Mouse (Mus musculus) heart, postnatal 0 days (tissue): ENCODE measurements around the gene Ilf2. TPM values are rescaled to one million over a fixed set of nuclear protein-coding genes. Genes with fewer than 3 reads are reported as not detected.

ENCODE experiments used
- ATAC-seq: fragments of 200-750 bp; cut with Nextera tagmentation; 2 replicates; pipeline ENCODE4 v1.8.0; 2017; ENCODE audit warnings: low read depth, moderate number of reproducible peaks, moderate library complexity; ENCODE audit not compliant: insufficient read depth
- DNase-seq: peaks from one replicate; pipeline ENCODE4 v3.0.0-alpha.2; 2016; ENCODE audit warnings: low spot score
- H3K27ac ChIP-seq: fragments of 300-500 bp; sonication (generic); 2 replicates; pipeline ENCODE4 v1.5.1; 2014; ENCODE audit warnings: low read depth, mild to moderate bottlenecking
- H3K27me3 ChIP-seq: fragments of 300-500 bp; sonication (generic); 2 replicates; pipeline ENCODE4 v1.6.1; 2014; ENCODE audit warnings: low read length, mixed read lengths; ENCODE audit not compliant: control insufficient read depth, insufficient read depth
- H3K36me3 ChIP-seq: fragments of 300-500 bp; sonication (generic); replicated peaks from 2 replicates; pipeline ENCODE4 v1.6.1; 2014; ENCODE audit warnings: low read length, mixed read lengths; ENCODE audit not compliant: control insufficient read depth, insufficient read depth
- H3K4me1 ChIP-seq: fragments of 300-500 bp; sonication (generic); 2 replicates; pipeline ENCODE4 v1.6.1; 2014; ENCODE audit warnings: antibody characterized with exemption; ENCODE audit not compliant: control insufficient read depth, insufficient read depth
- H3K4me2 ChIP-seq: fragments of 300-500 bp; sonication (generic); 2 replicates; pipeline ENCODE4 v1.6.1; 2014; ENCODE audit warnings: low read depth, mild to moderate bottlenecking, low read length, moderate library complexity
- H3K4me3 ChIP-seq: fragments of 300-500 bp; sonication (generic); 2 replicates; pipeline ENCODE4 v1.5.1; 2014; ENCODE audit warnings: low read depth, low read length
- H3K9ac ChIP-seq: fragments of 300-500 bp; sonication (generic); replicated peaks from 2 replicates; pipeline ENCODE4 v1.6.1; 2014; ENCODE audit warnings: low read depth, low read length, mixed read lengths
- H3K9me3 ChIP-seq: fragments of 300-500 bp; sonication (generic); replicated peaks from 2 replicates; pipeline ENCODE4 v1.6.1; 2016; ENCODE audit warnings: low read length; ENCODE audit not compliant: control insufficient read depth
- CTCF ChIP-seq: IDR thresholded peaks from 2 replicates; pipeline ENCODE4 v1.5.1; 2016; ENCODE audit warnings: antibody characterized with exemption, control low read depth, low read depth
- EP300 ChIP-seq: IDR thresholded peaks from 2 replicates; pipeline ENCODE4 v1.6.1; 2016; ENCODE audit warnings: antibody characterized with exemption, low read depth
- WGBS: fragments of 180-500 bp; shearing (Covaris S2); extraction: QIAGEN DNeasy Blood & Tissue Kit; methylation state at CpG from one replicate; pipeline ENCODE4 v1.1.7; 2014; 5-methylcytosine and 5-hydroxymethylcytosine counted together
- polyA plus RNA-seq: library from polyadenylated mRNA; unstranded; fragments of >200 nt; fragmentation: Nextera tagmentation; extraction: Ambion mirVana; gene quantifications from 2 replicates; pipeline ENCODE4 v1.2.1, GENCODE M21; 2015
- total RNA-seq: library from RNA; depleted of rRNA; stranded (reverse); fragments of >200 nt; gene quantifications from 2 replicates; pipeline ENCODE4 v1.2.3, GENCODE M21; 2014; ENCODE audit warnings: low replicate concordance

Gene Ilf2
- total and polyA plus RNA-seq, 2 experiments from 2014 or later: 53.5 to 60.2 TPM

DNA sequence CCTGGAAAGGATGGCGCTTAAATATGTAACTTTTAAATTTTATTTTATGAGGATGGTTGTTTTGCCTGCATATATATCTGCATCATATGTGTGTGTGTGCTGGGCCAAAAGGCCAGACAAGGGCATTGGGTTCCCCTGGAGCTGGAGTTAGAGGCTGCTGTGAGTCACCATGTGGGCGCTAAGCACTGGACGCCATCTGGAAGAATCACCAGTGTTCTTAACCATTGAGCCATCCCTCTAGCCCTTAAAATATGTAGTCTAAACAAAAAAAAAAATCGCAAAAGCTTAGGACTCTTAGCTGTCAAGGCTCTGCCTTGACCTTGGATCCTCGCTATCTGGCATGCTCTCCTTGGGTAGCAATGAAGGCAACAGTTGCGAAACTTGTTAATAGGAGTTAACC, 12.7 kb downstream of the Ilf2 start:
- Histone ChIP-seq H3K4me2 (no peak overlapping the region), H3K4me3 (no peak overlapping the region), H3K4me1 (peaks cover 7% of the 10 kb centered on the region), H3K27ac (no peak overlapping the region), H3K9ac (no peak overlapping the region), H3K36me3 (peaks cover 52% of the 10 kb centered on the region), H3K9me3 (no peaks in the 10 kb centered on the region), H3K27me3 (no peaks in the 10 kb centered on the region)
- ATAC-seq (no peak), DNase-seq (no peak)
- WGBS: 87% methylated on average over 6 of the region's 6 CpGs
- TF ChIP-seq EP300: no peak
- TF ChIP-seq CTCF: no peak

DNA sequence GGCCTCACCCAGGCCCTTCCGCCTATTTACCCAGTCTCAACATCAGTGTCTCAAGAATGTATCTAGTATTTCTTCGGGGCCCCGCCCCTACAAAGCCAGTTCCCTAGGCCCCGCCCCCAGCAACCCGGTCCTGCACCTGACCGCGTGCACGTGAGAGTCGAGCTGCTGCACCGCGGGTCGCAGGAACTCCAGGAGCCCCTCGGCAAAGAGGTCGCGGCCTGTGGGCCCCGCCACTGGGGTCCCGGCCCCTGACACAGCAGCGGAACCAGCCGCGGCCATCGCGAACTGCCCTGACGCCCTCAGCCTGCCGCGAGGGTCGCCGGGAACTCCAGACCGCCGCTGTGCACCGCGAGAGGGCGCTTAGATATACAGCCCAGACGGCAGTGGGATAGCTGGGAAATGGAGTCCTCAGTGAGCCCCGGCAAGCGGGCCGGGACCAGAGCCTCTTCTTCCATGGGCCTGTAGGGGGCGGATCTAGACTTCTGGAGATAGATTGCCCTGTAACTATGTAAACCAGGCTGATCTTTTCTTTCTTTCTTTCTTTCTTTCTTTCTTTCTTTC, 14.8 kb downstream of the Ilf2 start, which contains the start of gene Snapin:
TSS of gene Snapin (minus strand) at position 338 of the 561 bp plus-strand sequence.
- Histone ChIP-seq H3K4me3 (peak within 1 kb of the TSS; percentile 95), H3K27me3 (no peaks in the 10 kb centered on the region), H3K9ac (peak within 1 kb of the TSS; percentile 83), H3K36me3 (peaks cover 34% of the 10 kb centered on the region), H3K4me1 (peaks cover 7% of the 10 kb centered on the region), H3K27ac (peak within 1 kb of the TSS; percentile 82), H3K9me3 (no peaks in the 10 kb centered on the region), H3K4me2 (peak within 1 kb of the TSS; percentile 82)
- DNase-seq: peak; percentile 97
- TF ChIP-seq EP300 (peak; percentile 84), CTCF (peak; percentile 92)
- ATAC-seq: peak; percentile 99
- under 1% methylated on average over 37 of the region's 37 CpGs for WGBS

DNA sequence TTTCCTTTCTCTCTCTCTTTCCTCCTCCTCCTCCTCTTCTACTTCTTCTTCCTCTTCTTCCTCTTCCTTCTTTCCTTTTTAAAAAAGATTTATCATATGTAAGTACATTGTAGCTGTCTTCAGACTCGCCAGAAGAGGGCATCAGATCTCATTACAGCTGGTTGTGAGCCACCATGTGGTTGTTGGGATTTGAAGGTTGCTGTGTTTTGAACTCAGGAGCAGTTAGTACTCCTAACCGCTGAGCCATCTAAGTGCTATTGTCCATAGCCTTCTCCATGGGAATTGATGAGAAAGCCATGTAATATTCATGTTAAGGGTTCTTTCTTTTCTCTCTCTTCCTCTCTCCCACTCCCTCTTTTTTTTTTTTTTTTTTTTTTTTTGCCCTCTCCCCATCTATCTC, 15.4 kb downstream of the Ilf2 start:
- no peak overlapping the region for H3K27ac ChIP-seq
- H3K9me3 ChIP-seq: no peaks in the 10 kb centered on the region
- H3K27me3 ChIP-seq: no peaks in the 10 kb centered on the region
- no peak for ATAC-seq
- WGBS: 44% methylated on average over 2 of the region's 2 CpGs
- no peak overlapping the region for H3K9ac ChIP-seq
- DNase-seq: no peak
- H3K4me3 ChIP-seq: no peak overlapping the region
- peaks cover 7% of the 10 kb centered on the region for H3K4me1 ChIP-seq
- peaks cover 34% of the 10 kb centered on the region for H3K36me3 ChIP-seq
- H3K4me2 ChIP-seq: no peak overlapping the region
- TF ChIP-seq CTCF (peak; percentile 48), EP300 (no peak)

DNA sequence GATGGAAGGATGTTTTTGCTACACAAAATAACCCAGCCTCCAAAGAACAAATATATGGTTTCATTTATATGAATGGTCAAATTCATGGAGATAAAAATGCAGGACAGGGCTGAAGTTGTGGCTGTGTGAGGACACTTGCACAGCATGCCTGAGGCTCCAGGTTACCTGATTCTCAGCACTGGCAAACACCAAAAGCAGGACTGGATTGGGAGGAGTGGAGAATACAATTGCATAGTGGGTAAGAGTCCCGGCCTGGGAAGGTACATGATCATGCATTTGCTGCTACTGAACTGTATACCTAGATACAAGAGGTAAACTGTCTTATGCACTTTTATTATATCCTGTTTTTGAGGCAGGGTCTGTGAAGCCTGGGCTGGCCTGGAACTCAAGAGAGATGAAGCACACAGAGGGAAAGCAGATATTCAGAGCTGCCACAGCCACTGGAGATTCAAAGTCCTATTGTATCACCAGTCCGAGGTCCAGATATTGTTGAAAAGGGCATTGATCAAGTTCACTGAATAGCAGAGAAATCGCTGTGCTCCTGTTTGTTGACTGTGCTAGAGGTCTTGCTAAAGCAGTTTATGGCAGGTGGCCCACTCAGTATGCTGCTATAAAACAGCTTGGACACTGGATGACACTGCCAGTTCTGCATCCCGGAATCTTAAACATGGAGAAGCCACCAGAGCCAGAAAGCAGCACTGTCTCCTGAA, 18.1 kb downstream of the Ilf2 start:
- no peak overlapping the region for H3K4me3 ChIP-seq
- no peaks in the 10 kb centered on the region for H3K27me3 ChIP-seq
- peaks cover 7% of the 10 kb centered on the region for H3K4me1 ChIP-seq
- 65% methylated on average over 4 of the region's 4 CpGs for WGBS
- H3K27ac ChIP-seq: no peak overlapping the region
- no peaks in the 10 kb centered on the region for H3K9me3 ChIP-seq
- TF ChIP-seq EP300 (no peak), CTCF (no peak)
- peaks cover 37% of the 10 kb centered on the region for H3K36me3 ChIP-seq
- H3K4me2 ChIP-seq: no peak overlapping the region
- no peak for ATAC-seq
- H3K9ac ChIP-seq: no peak overlapping the region
- no peak for DNase-seq

DNA sequence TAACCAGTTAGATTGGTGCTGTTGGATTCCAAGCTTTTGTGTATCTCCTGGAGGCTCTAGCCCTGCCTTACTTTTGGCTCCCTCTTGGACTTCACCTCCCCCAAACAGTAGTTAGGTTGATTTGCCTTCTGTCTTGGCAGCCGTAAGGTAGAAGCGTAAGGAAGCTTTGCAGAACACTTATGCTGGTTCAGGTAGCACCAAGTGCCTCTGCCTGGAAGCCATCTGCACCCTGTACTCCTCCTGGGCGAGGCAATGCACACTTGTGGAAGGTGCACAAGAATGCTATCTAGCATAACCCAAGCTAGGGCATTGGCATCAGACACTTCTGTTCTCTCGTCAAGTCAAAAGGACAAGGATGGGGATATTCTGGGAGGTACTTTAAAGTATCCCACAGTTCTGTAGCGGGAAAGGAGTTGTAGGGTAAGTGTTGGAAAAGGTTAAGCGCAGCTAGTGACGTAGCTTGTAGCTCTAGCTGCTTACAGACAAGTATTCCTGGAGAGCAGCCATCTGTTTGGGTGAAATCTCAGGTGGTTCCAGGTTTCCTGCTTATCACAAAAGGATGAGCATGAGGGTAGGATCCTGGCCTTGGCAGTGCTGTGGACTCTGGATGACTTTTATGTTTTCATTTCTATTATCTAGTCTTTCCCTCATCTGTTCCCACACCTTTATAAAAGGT, 20.1 kb downstream of the Ilf2 start:
- H3K9me3 ChIP-seq: no peaks in the 10 kb centered on the region
- WGBS: 80% methylated on average over 7 of the region's 7 CpGs
- no peak overlapping the region for H3K4me3 ChIP-seq
- no peak for DNase-seq
- H3K36me3 ChIP-seq: peaks cover 51% of the 10 kb centered on the region
- H3K4me1 ChIP-seq: no peaks in the 10 kb centered on the region
- H3K4me2 ChIP-seq: no peak overlapping the region
- H3K27ac ChIP-seq: no peak overlapping the region
- ATAC-seq: no peak
- H3K9ac ChIP-seq: no peak overlapping the region
- TF ChIP-seq CTCF (no peak), EP300 (no peak)
- no peaks in the 10 kb centered on the region for H3K27me3 ChIP-seq
